Mouse (Mus musculus) gastrocnemius, postnatal 14 days (tissue): ENCODE results near the gene Pfpl. TPM values are rescaled to one million over a fixed set of nuclear protein-coding genes. Genes with fewer than 3 reads are reported as not detected.

Experiments
- DNase-seq: peaks from one replicate; pipeline ENCODE4 v3.0.0; 2021; ENCODE audit warnings: mixed read lengths
- intact Hi-C: fragments of 180-260 bp; cut with DNase I; formaldehyde crosslinking; loops from one replicate; pipeline ENCODE4 v1.15.1; 2025; ENCODE audit warnings: low total_unique reads
- long read RNA-seq, 2 experiments: library from polyadenylated mRNA; stranded (forward); transcript quantifications; one replicate each; pipeline ENCODE4 v2.0.0; 2021
- total RNA-seq, 2 experiments: library from RNA; stranded (reverse); gene quantifications; 2 replicates each; pipeline ENCODE4 v1.2.3; 2021

The Pfpl gene
- not detected for total RNA-seq
- long read RNA-seq, experiment 1: 0 reads
- long read RNA-seq, experiment 2: 0 reads

DNA sequence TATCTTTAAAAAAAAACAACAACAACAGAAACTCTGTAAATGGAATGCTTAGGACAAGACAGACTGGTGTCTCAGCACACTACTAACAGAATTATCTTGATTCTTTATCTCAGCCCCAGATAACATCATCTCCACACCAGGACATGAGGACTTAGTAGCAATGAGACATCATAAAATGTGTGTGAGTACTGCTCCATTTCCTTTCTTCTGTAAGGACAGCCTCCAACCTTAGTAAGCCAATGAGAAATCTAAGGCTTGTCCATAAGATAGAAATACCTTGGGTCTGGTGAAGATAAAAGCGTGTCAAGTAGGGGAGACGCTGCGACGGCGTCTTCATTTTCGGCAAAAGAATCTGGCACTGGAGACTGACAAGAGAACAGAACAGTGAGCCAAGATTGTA lies at the start of gene Pfpl:
TSS of gene Pfpl (plus strand) at position 301 of the 400 bp plus-strand sequence.
- DNase-seq: no peak
- intact Hi-C loops: no loop called here

DNA sequence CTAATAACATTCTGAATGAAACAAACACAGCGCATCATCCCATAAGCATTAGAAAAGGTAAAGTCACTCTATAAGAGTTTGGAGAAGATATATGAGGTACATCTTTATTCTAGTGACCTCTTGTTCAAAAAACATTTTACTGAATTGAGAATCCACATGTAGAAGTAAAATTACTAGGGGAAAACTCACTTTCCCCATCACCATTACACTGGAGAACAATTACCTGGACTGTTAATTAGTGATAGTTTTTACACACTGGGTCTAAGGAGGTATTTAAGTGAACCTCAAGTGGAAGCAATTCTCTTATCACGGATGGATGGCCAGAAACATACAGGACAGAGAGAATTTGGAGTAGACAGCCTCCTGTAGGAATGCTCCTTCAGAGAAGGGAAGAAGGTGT lies 40.7 kb upstream of the Pfpl start, which contains the start of gene Olfr1440:
TSS of gene Olfr1440 (plus strand) at position 301 of the 400 bp plus-strand sequence.
- DNase-seq: no peak
- intact Hi-C loops: no loop called here

- intact Hi-C loops: no loop called here
- no peak for DNase-seq
Measured at GRCm38 (mm10) chr19:12413737-12414136, 14.0 kb upstream of the Pfpl start.

DNA sequence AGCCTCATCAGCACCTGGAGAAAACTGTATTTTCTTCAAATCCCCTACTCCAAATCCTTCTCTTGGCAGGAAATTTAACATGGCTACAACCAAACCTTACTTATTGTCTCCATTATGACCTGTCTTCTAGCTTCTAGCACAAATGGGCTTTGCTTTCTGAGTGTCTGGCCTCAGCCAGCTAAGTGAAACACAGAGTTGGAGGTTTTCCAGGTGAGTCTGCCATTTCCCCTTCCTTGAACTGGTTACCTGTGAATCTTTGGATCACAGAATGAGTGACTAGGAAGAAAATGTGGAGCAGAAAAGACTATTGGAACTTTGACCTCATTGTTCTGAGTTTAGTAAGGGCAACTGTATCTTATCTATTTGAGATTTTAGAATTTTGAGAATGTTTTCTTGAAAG lies 10.3 kb upstream of the Pfpl start, which contains the start of gene Olfr1441:
TSS of gene Olfr1441 (plus strand) at position 73 of the 400 bp plus-strand sequence.
- intact Hi-C loops: no loop called here
- no peak for DNase-seq

- intact Hi-C loops: no loop called here
- DNase-seq: no peak
Measured at GRCm38 (mm10) chr19:12418312-12418711, 9.4 kb upstream of the Pfpl start.

DNA sequence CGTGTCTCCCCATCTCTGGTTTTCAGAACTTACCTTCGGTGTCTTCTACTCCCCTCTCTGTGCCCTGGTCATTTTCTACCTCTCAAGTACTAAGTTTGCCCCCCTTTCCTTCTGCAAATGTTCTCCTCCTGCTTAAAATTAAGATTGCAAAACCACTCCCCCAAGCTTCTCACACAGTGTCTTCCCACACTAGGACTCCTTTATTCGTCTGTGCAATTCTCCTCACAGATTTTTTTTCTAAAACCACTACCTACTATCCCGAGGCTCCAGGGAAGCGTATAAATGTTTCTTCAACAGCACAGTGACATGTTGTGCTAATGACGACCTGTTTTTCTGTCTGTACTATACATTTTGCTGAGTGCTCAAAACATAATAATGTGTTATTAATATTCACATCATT lies 7.2 kb upstream of the Pfpl start:
- no peak for DNase-seq
- intact Hi-C loops: no loop called here

- DNase-seq: no peak
- intact Hi-C loops: no loop called here
Measured at GRCm38 (mm10) chr19:12421680-12422079, 6.0 kb upstream of the Pfpl start.

GRCm38 (mm10) chr19:12427101-12427500 lies 604 bp upstream of the Pfpl start:
- DNase-seq: no peak
- intact Hi-C loops: no loop called here

DNA sequence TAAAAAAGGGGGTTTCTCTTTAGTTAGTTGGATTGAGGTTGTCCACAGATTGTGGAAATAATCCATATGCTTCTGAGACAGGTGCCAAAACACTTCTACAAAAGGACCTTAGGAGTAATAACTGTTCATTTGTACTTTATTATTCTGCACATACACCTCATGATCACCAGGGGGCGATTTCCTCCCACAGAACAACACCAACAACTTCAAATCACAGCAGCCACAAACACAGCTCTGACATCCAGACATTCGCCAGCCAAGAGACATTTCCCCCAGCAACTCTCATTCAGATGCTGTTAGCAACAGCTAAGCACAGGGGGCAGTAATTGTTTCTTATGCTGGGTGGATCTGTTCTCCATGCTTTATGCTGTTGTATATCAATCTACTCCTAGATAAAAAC lies 5.3 kb downstream of the Pfpl start:
- DNase-seq: peak; percentile 26
- intact Hi-C loops: no loop called here

- DNase-seq: no peak
Measured at GRCm38 (mm10) chr19:12435011-12435416, 7.3 kb downstream of the Pfpl start.

GRCm38 (mm10) chr19:12435750-12436524 lies 8.2 kb downstream of the Pfpl start:
- no peak for DNase-seq
- intact Hi-C loops: no loop called here

More at GRCm38 (mm10) chr19:12435011-12435416, 7.3 kb downstream of the Pfpl start:
- intact Hi-C loops: no loop called here

GRCm38 (mm10) chr19:12439581-12439980 lies 11.9 kb downstream of the Pfpl start:
- intact Hi-C loops: no loop called here
- DNase-seq: no peak

- intact Hi-C loops: no loop called here
- no peak for DNase-seq
Measured at GRCm38 (mm10) chr19:12440103-12440725, 12.5 kb downstream of the Pfpl start.

- DNase-seq: no peak
Measured at GRCm38 (mm10) chr19:12442560-12442959, 14.9 kb downstream of the Pfpl start.

GRCm38 (mm10) chr19:12445014-12445413 lies 17.3 kb downstream of the Pfpl start:
- DNase-seq: no peak
- intact Hi-C loops: no loop called here

More at GRCm38 (mm10) chr19:12442560-12442959, 14.9 kb downstream of the Pfpl start:
- intact Hi-C loops: no loop called here

- no peak for DNase-seq
- intact Hi-C loops: no loop called here
Measured at GRCm38 (mm10) chr19:12457401-12458066, 29.8 kb downstream of the Pfpl start.

DNA sequence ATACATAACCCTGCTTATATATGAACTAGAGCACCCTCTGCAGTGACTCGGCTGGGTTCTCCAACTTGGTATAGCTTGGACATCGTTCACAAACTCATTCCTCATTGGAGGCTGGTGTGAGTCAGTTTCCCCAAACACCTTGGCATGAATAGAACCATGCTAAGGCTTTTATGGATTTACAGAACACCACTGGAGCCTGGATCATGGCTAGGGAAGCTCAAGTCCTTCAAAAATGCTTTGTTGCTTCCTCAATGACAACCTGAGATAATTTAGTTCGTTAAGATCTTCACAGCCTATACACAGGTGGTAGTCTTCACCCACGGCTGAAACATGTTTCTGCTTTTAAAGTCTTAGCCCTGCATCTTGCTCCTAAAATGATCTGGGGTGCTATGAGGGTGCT lies 31.8 kb downstream of the Pfpl start:
- intact Hi-C loops: no loop called here
- no peak for DNase-seq

GRCm38 (mm10) chr19:12460282-12461249 lies 32.9 kb downstream of the Pfpl start, which contains the start of gene Mpeg1:
Gene Mpeg1, plus strand, starts transcription at chr19:12460779.
- no peak for DNase-seq
- intact Hi-C loops: loop anchor here (5.0 kb wide), 1 partner anchor 52 kb away; no protein-coding TSS in a partner anchor
